Mouse (Mus musculus) liver, embryonic 14.5 days (tissue): ENCODE measurements at regions not wholly inside any gene's neighbourhood (a gene's known extent, or its start where the extent isn't known, plus 50 kb on each side); places are given as distances from the start of the nearest gene placed in this dataset.

Experiments
- CTCF ChIP-seq: IDR thresholded peaks from 2 replicates; pipeline ENCODE4 v1.5.1; 2016; ENCODE audit warnings: antibody characterized with exemption, low read depth, control low read depth
- EP300 ChIP-seq: IDR thresholded peaks from 2 replicates; pipeline ENCODE4 v1.6.1; 2016; ENCODE audit warnings: antibody characterized with exemption, low read depth

DNA sequence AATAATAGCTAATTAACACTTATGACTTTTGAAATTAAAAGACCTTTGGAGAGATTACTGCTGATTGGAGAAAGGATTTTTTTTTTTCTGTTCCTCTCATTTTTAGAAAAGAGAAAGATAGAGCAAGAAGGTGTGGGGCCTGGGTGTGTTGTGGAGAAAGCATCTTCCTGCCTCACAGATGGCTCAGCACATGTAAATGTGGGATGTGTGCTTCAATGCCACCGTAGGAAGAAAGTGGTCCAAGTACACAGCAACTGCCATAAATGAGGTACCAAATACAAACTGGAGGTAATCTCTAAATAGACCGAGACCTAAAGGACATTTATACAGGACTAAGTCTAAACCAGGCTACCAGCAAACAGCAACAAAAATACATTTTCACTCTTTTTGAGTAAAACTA is 105.7 kb downstream of the Slc35b3 start:
- TF ChIP-seq CTCF = no peak
- TF ChIP-seq EP300 = no peak
